Mouse (Mus musculus) left cerebral cortex, postnatal 36 days (tissue): ENCODE measurements at regions not wholly inside any gene's neighbourhood (a gene's known extent, or its start where the extent isn't known, plus 50 kb on each side); places are given as distances from the start of the nearest gene placed in this dataset.

Experiments used
- DNase-seq, 2 experiments: peaks; one replicate each; pipeline ENCODE4 v3.0.0; 2021 to 2022; ENCODE audit warnings: low spot score in 2 of 2, mixed read lengths in 1 of 2
- intact Hi-C: fragments of 180-260 bp; cut with DNase I; formaldehyde crosslinking; loops from one replicate; pipeline ENCODE4 v1.15.1; 2025

- no peak for DNase-seq
- intact Hi-C loops, result no loop called here
Observed at GRCm38 (mm10) chr10:44688555-44688954, 160.3 kb upstream of the Prdm1 start.

- no peak for DNase-seq
- intact Hi-C loops, result no loop called here
Observed at GRCm38 (mm10) chr10:44686055-44686454, 157.8 kb upstream of the Prdm1 start.

GRCm38 (mm10) chr10:44685215-44685614, 156.9 kb upstream of the Prdm1 start:
- DNase-seq, result peak; percentile 4 to 13
- intact Hi-C loops, result no loop called here

- intact Hi-C loops, result no loop called here
- no peak for DNase-seq
Observed at GRCm38 (mm10) chr10:44676506-44676905, 148.2 kb upstream of the Prdm1 start.

GRCm38 (mm10) chr10:44665509-44666144, 137.3 kb upstream of the Prdm1 start:
- DNase-seq, result no peak
- intact Hi-C loops, result no loop called here

GRCm38 (mm10) chr10:44659499-44659898, 131.2 kb upstream of the Prdm1 start:
- intact Hi-C loops, result no loop called here

GRCm38 (mm10) chr10:44653761-44654160, 125.5 kb upstream of the Prdm1 start:
- no peak for DNase-seq
- intact Hi-C loops, result no loop called here

More at GRCm38 (mm10) chr10:44659499-44659898, 131.2 kb upstream of the Prdm1 start:
- no peak for DNase-seq

GRCm38 (mm10) chr10:44647021-44647420, 118.7 kb upstream of the Prdm1 start:
- DNase-seq, result no peak
- intact Hi-C loops, result no loop called here

GRCm38 (mm10) chr10:44646615-44647014, 118.3 kb upstream of the Prdm1 start:
- no peak for DNase-seq
- intact Hi-C loops, result no loop called here

GRCm38 (mm10) chr10:44641616-44642015, 113.3 kb upstream of the Prdm1 start:
- DNase-seq, result no peak
- intact Hi-C loops, result no loop called here

- DNase-seq, result no peak
- intact Hi-C loops, result no loop called here
Observed at GRCm38 (mm10) chr10:44640620-44641019, 112.3 kb upstream of the Prdm1 start.

- DNase-seq, result no peak
- intact Hi-C loops, result no loop called here
Observed at GRCm38 (mm10) chr10:44638678-44639077, 110.4 kb upstream of the Prdm1 start.

GRCm38 (mm10) chr10:44636786-44637185, 108.5 kb upstream of the Prdm1 start:
- intact Hi-C loops, result no loop called here
- DNase-seq, result no peak

- DNase-seq, result no peak
- intact Hi-C loops, result no loop called here
Observed at GRCm38 (mm10) chr10:44636061-44636460, 107.8 kb upstream of the Prdm1 start.

- no peak for DNase-seq
- intact Hi-C loops, result no loop called here
Observed at GRCm38 (mm10) chr10:44631584-44631983, 103.3 kb upstream of the Prdm1 start.

GRCm38 (mm10) chr10:44630485-44630884, 102.2 kb upstream of the Prdm1 start:
- no peak for DNase-seq
- intact Hi-C loops, result no loop called here

GRCm38 (mm10) chr10:44628387-44628786, 100.1 kb upstream of the Prdm1 start:
- intact Hi-C loops, result no loop called here
- no peak for DNase-seq

- no peak for DNase-seq
- intact Hi-C loops, result no loop called here
Observed at GRCm38 (mm10) chr10:44627431-44627830, 99.1 kb upstream of the Prdm1 start.

- intact Hi-C loops, result no loop called here
- DNase-seq, result no peak
Observed at GRCm38 (mm10) chr10:44625521-44625920, 97.2 kb upstream of the Prdm1 start.

- intact Hi-C loops, result no loop called here
- no peak for DNase-seq
Observed at GRCm38 (mm10) chr10:44615586-44615985, 87.3 kb upstream of the Prdm1 start.

GRCm38 (mm10) chr10:44612571-44612970, 84.3 kb upstream of the Prdm1 start:
- intact Hi-C loops, result no loop called here
- DNase-seq, result no peak

- DNase-seq, result no peak
- intact Hi-C loops, result no loop called here
Observed at GRCm38 (mm10) chr10:44611399-44611798, 83.1 kb upstream of the Prdm1 start.
